Mouse (Mus musculus): ENCODE results near the gene Qtrt1. TPM values are rescaled to one million over a fixed set of nuclear protein-coding genes. Genes with fewer than 3 reads are reported as not detected.

Qtrt1 gene
- polyA plus RNA-seq, 1 experiment from 2014 or later = 30.8 TPM

DNA sequence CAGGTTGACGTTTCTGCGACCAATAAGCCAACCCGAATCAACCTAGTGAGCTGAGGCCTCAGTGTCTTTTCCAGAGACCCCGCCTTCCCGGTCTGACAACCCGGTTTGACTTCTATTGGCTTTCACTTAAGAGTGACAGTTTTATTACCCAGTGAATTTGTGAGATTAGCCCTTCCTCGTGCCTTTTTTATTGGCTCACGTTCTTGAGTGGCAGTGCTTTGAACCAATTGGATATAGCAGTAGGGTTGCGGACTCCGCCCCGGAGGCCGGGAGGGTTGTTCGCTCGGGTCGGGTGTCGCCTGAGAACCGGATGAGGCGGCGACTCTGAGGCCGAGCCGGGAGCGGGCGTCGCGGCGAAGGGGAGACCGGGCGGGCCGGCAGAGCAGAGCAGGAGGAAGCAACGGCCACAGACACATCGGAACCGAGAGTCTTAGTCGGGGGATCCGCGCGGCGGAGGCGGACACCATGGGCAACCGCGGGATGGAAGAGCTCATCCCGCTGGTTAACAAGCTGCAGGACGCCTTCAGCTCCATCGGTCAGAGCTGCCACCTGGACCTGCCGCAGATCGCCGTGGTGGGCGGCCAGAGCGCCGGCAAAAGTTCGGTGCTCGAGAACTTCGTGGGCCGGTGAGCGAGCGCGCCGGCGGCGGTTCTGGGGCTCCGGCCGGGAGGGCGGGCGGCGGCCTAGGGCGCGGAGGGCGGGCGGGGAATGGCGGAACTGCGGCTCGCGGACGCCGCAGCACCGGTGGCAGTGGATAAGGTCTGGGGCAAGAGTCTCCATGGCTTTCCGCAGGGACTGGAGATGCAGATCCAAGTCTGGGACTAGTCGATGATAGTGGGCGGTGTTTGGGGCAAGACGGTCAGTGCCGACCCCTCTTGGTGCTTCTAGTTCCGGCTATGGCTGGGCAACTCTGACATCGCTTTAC lies 13.3 kb downstream of the Qtrt1 start, which contains the start of gene Dnm2:
TSS of gene Dnm2 (plus strand) at position 278 of the 925 bp plus-strand sequence.
- under 1% methylated on average over 80 of the region's 82 CpGs for WGBS
- H3K4me3 ChIP-seq (ENCODE audit: low read depth, low read length) = peak within 1 kb of the TSS; percentile 98
- peaks cover 4% of the 10 kb centered on the region; the same call in 1 of the 2 replicates for H3K36me3 ChIP-seq (ENCODE audit: control insufficient read depth, insufficient read depth, low read length)
- no peak; the same call in 1 of the 2 replicates for TF ChIP-seq CTCF (IDR thresholded peaks at IDR 0.05; ENCODE audit: low read depth)
- peak; percentile 98 for TF ChIP-seq EP300 (optimal IDR thresholded peaks at IDR 0.05)
- DNase-seq (ENCODE audit: low spot score) = peak; percentile 96
- peak within 1 kb of the TSS; percentile 90 for H3K4me2 ChIP-seq (replicated peaks; ENCODE audit: low read depth)
- peak; percentile 97 for ATAC-seq (ENCODE audit: low FRiP score, low TSS enrichment)
- H3K9me3 ChIP-seq (ENCODE audit: control insufficient read depth, low read length) = no peaks in the 10 kb centered on the region
- no peaks in the 10 kb centered on the region for H3K27me3 ChIP-seq (ENCODE audit: control insufficient read depth, insufficient read depth, low read length)
- H3K27ac ChIP-seq (replicated peaks) = peak within 1 kb of the TSS; percentile 97
- peaks cover 4% of the 10 kb centered on the region; the same call in 1 of the 2 replicates for H3K4me1 ChIP-seq (replicated peaks; ENCODE audit: control insufficient read depth, insufficient read depth)
- H3K9ac ChIP-seq (ENCODE audit: low read length) = peak within 1 kb of the TSS; percentile 97

DNA sequence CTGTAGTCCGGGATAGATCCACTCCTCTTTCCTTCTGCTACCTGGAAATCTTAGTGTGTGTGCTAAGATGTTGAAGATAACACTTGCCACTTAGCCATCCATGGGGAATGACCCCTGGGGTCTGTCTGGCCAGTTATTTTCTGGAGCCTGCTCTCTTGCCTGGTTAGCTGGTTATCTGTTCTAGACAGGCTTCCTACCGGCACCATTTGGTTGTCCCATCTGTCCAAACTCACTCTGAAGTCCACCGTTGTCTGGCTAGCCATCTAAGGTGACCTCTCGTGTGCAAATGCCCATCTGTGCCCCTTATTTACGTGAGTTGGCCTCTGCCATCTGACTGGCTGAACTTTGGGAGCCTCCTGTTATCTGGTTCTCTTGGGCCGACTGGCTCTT lies 13.9 kb downstream of the Qtrt1 start:
- TF ChIP-seq CTCF (IDR thresholded peaks at IDR 0.05; ENCODE audit: low read depth) (no peak), EP300 (optimal IDR thresholded peaks at IDR 0.05) (no peak)
- H3K4me1 ChIP-seq (replicated peaks; ENCODE audit: control insufficient read depth, insufficient read depth) = peaks cover 4% of the 10 kb centered on the region; the same call in 1 of the 2 replicates
- peak overlapping the region; percentile 97 for H3K27ac ChIP-seq (replicated peaks)
- peak overlapping the region; percentile 97 for H3K9ac ChIP-seq (ENCODE audit: low read length)
- peak overlapping the region; percentile 90 for H3K4me2 ChIP-seq (replicated peaks; ENCODE audit: low read depth)
- DNase-seq (ENCODE audit: low spot score) = no peak
- H3K27me3 ChIP-seq (ENCODE audit: control insufficient read depth, insufficient read depth, low read length) = no peaks in the 10 kb centered on the region
- peak overlapping the region; percentile 98 for H3K4me3 ChIP-seq (ENCODE audit: low read depth, low read length)
- H3K36me3 ChIP-seq (ENCODE audit: control insufficient read depth, insufficient read depth, low read length) = 0 out of 2 replicates have a peak, but pooled peaks cover 3% of the 10 kb centered on the region
- no peaks in the 10 kb centered on the region for H3K9me3 ChIP-seq (ENCODE audit: control insufficient read depth, low read length)
- ATAC-seq (ENCODE audit: low FRiP score, low TSS enrichment) = no peak
- WGBS = 4% methylated on average over 6 of the region's 6 CpGs

DNA sequence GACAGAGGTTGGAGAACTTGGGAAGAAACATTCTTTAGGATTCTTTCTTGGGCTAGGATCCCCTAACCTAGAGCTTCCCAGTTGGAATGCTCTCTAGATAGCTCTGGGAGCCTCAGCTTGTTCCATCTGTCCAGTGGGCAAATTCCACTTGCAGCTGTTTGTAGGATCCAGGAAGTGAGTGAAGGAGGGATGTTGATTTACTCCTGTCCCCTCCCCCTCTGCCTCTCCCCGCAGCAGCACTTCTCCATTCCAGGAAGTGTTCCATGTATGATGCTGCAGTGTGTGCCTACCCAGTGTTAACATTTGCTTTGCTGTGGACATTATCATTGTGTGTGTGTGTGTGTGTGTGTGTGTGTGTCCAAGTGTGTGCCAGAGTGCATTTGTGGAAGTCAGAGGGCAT lies 14.4 kb downstream of the Qtrt1 start:
- peak overlapping the region; percentile 97 for H3K9ac ChIP-seq (ENCODE audit: low read length)
- peak; percentile 76 for ATAC-seq (ENCODE audit: low FRiP score, low TSS enrichment)
- no peaks in the 10 kb centered on the region for H3K9me3 ChIP-seq (ENCODE audit: control insufficient read depth, low read length)
- 0% methylated on average over 1 of the region's 1 CpGs for WGBS
- peak overlapping the region; percentile 98 for H3K4me3 ChIP-seq (ENCODE audit: low read depth, low read length)
- H3K4me1 ChIP-seq (replicated peaks; ENCODE audit: control insufficient read depth, insufficient read depth) = peaks cover 4% of the 10 kb centered on the region; the same call in 1 of the 2 replicates
- no peak for TF ChIP-seq CTCF (IDR thresholded peaks at IDR 0.05; ENCODE audit: low read depth)
- no peak for TF ChIP-seq EP300 (optimal IDR thresholded peaks at IDR 0.05)
- H3K36me3 ChIP-seq (ENCODE audit: control insufficient read depth, insufficient read depth, low read length) = no peaks in the 10 kb centered on the region
- H3K4me2 ChIP-seq (replicated peaks; ENCODE audit: low read depth) = peak overlapping the region; percentile 90
- H3K27ac ChIP-seq (replicated peaks) = peak overlapping the region; percentile 97
- DNase-seq (ENCODE audit: low spot score) = peak; percentile 82
- no peaks in the 10 kb centered on the region for H3K27me3 ChIP-seq (ENCODE audit: control insufficient read depth, insufficient read depth, low read length)

DNA sequence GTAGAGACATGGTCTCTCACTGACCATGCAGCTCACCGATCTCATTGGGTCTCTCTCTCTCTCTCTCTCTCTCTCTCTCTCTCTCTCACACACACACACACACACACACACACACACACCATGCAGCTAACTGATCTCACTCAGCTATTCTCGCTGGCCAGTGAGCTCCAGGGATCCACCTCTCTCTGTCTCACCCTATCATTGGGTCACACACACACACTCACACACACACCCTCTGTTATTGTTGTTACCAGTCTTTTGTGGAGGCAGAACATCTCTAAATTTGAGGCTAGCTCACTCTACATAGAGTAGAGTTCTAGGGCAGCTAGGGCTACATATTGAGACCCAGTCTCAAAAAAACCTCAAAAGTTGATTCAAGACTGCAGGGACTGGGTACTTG lies 14.9 kb downstream of the Qtrt1 start:
- TF ChIP-seq EP300 (optimal IDR thresholded peaks at IDR 0.05) (no peak), CTCF (IDR thresholded peaks at IDR 0.05; ENCODE audit: low read depth) (no peak)
- ATAC-seq (ENCODE audit: low FRiP score, low TSS enrichment) (no peak), DNase-seq (ENCODE audit: low spot score) (no peak)
- Histone ChIP-seq H3K4me2 (replicated peaks; ENCODE audit: low read depth) (peak overlapping the region; percentile 90; the same call in 1 of the 2 replicates), H3K27me3 (ENCODE audit: control insufficient read depth, insufficient read depth, low read length) (no peaks in the 10 kb centered on the region), H3K9me3 (ENCODE audit: control insufficient read depth, low read length) (no peaks in the 10 kb centered on the region), H3K9ac (ENCODE audit: low read length) (no peak overlapping the region), H3K27ac (replicated peaks) (0 out of 2 replicates have a peak overlapping the region, but pooled peaks have one; percentile 1), H3K4me1 (replicated peaks; ENCODE audit: control insufficient read depth, insufficient read depth) (peaks cover 4% of the 10 kb centered on the region; the same call in 1 of the 2 replicates), H3K4me3 (ENCODE audit: low read depth, low read length) (no peak overlapping the region), H3K36me3 (ENCODE audit: control insufficient read depth, insufficient read depth, low read length) (no peaks in the 10 kb centered on the region)
- WGBS = 64% methylated on average over 2 of the region's 2 CpGs

DNA sequence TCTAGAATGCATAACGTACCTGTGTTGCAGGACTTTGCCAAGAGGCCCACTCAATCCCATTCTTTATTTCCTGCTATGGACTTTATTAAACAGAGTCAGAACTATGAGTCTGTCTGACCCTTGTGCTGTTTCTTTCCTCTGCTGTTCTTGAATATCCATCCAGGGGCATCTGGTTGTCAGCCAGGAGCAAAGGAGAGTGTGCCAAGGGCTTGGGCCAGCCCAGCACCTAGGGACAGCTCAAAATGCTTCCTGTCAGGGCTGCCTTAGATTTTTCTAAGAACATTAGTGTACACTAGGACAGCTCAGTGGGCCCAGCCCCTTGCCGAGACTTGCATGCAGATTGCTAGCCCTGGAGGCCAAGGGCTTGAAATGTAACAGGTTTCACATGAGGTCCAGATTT lies 16.1 kb downstream of the Qtrt1 start:
- Histone ChIP-seq H3K27ac (replicated peaks) (no peak overlapping the region), H3K9ac (ENCODE audit: low read length) (no peak overlapping the region), H3K9me3 (ENCODE audit: control insufficient read depth, low read length) (no peaks in the 10 kb centered on the region), H3K36me3 (ENCODE audit: control insufficient read depth, insufficient read depth, low read length) (no peaks in the 10 kb centered on the region), H3K4me3 (ENCODE audit: low read depth, low read length) (no peak overlapping the region), H3K4me2 (replicated peaks; ENCODE audit: low read depth) (no peak overlapping the region), H3K27me3 (ENCODE audit: control insufficient read depth, insufficient read depth, low read length) (no peaks in the 10 kb centered on the region), H3K4me1 (replicated peaks; ENCODE audit: control insufficient read depth, insufficient read depth) (peaks cover 4% of the 10 kb centered on the region; the same call in 1 of the 2 replicates)
- ATAC-seq (ENCODE audit: low FRiP score, low TSS enrichment) (no peak), DNase-seq (ENCODE audit: low spot score) (no peak)
- 53% methylated on average over 2 of the region's 2 CpGs for whole genome bisulfite sequencing
- TF ChIP-seq CTCF (IDR thresholded peaks at IDR 0.05; ENCODE audit: low read depth) (no peak), EP300 (optimal IDR thresholded peaks at IDR 0.05) (no peak)

Data from stomach, postnatal 0 days (tissue).